Mouse (Mus musculus): ENCODE measurements at regions not wholly inside any gene's neighbourhood (a gene's known extent, or its start where the extent isn't known, plus 50 kb on each side); places are given as distances from the start of the nearest gene placed in this dataset.

- TF ChIP-seq CTCF (IDR thresholded peaks at IDR 0.05; ENCODE audit: low read depth) (no peak), EP300 (IDR thresholded peaks at IDR 0.05; ENCODE audit: low read depth) (no peak)
Observed at GRCm38 (mm10) chr7:95133038-95133437, 1038.0 kb upstream of the Tenm4 start.

All from liver, postnatal 0 days (tissue).